Mouse (Mus musculus) A20 (cell line): ENCODE measurements at regions not wholly inside any gene's neighbourhood (a gene's known extent, or its start where the extent isn't known, plus 50 kb on each side); places are given as distances from the start of the nearest gene placed in this dataset.
A peak's percentile ranks its signal among the peaks of the same experiment; 100 is the strongest.

Experiments
- DNase-seq: peaks from one replicate; pipeline ENCODE4 v3.0.0-alpha.2; 2011; ENCODE audit warnings: low read depth, low spot score

DNA sequence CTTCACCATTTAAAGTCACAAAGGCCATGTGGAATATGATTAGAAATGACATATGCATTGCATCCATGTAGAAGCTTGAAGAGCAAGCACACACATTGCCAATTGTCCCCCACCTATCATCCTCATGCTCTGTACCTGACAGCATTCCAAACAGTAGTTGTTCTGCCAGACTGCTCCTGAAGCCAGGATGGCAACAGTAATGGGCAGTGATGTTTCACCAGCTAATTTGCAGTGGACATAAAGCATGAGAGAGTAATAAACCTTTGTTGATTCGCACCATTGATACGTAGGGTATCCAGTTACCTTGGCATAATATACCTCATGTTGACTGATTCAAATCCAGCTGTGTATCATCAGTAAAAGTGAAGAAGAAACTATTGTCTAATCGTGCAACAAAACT, 606.5 kb upstream of the Celf2 start:
- DNase-seq: no peak

DNA sequence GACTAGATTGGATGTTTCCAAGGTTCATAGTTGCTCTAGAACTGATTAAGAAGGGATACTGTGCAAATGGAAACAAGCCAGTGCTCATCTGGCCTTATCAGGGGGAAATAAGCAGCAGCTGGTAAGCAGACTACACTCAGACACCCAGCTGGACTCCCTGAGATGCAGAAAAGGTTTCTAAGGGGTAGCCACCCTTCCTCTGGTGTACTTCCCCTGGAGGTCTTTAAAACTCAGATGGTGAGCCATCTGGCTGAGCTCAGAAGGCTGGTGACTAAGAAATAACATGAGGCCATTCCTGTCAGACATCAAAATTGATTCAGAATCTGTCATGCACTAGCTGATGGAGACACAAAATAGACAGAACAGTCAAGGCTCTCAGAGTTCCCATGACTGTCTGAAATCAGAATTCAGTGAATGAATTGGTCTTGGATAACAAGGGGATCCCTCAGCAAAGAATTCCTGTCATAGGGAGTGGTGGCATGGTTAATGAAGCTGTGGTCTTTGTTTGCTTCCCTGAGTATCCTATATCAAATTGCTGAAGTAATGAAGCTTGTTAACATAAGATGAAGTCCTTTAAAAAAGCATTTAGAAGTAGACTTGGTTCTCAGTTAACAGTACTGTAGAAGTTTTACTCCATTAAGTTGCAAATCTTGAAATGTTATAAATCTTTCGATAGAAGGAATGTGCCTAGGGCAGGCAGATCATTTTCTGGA, 603.2 kb upstream of the Celf2 start:
- peak; percentile 9 for DNase-seq

DNA sequence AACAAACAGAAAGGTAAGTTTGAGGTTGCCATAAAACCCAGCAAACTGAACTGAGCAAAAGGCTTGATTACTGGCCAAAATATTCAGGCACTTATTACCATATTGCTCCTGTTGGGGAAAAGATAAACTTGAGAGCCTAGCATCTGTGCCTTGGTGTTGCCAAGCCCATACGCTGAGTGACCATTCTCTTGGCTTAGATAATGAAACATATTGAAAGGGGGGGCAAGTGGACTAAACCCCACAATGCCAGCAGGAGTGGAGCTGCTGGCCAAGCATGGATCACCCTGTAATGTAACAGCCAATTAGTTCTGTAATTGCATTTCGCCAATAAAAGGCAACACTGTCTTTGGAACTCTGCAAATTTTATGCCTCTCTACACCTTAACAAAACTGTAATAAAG, 584.8 kb upstream of the Celf2 start:
- no peak for DNase-seq

DNA sequence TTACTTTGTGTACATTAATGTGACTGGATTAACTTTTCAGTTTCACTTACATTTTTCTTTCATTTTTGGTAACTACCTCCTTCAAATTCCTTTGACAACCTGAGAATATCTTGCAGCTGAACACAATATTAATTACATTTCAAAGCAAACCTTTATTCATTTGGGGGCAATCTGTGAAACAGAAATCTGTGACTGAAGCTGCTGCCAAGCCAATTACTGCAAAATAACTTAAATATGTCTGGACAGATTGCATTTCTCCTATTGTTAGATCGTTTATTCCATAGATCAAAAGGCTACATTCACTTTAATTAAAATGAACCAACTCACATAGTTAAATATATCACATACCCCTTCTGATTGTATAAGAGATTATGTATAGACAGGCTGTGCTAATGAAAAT, 558.5 kb upstream of the Celf2 start:
- DNase-seq: no peak

DNA sequence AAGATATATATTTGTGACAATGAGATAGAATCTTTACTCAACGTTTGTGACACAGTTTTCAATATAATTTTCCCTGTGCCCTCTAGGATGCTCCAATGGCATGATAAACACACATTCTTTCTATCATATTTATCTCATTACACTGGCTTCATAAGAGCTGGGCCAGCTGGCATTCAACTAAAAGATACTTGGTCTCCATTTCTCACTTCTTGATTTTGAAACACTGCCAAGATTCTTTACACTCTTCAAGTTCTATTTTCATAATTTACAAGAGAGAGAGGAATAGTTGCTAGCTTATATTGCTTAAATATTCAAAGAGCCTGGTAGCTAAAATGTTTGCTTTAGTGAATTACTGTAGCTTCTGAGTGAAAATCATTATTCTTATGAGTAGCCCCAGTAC, 552.3 kb upstream of the Celf2 start:
- no peak for DNase-seq

DNA sequence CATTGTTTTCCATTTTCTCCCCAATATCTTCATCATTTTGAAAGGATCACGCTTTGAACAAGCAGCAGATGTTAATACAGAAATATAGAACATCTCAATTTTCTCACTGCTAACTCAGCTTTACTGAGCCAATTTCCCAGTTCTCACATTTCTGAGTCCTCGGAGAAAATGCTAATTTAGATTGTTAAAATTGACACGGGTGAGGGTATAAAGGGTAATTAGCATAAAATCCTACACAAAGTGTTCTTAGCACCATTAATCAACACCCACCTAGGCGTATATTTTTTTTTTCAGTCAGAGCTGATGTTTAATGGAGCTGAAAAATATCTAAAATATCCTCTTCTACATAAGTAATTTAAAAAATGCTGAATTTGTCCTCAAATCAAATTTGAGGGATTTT, 519.8 kb upstream of the Celf2 start:
- DNase-seq: no peak

DNA sequence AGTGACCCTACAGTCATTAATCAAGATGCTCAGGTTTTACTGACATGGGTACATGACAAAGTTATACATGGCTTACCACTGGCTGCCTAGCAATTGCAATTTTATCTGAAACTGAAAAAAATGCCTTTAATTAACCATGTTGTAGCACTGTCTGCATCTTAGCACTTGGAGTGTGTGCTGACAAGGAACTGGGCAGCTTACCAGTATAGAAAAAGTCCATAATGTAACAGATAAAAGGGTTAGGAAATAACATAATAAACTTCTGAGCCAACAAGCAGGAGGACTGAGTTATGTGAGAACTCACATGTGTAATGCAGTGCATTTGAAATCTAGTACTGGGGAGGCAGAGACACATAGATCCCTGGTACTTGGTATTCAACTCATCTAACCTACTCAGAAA, 518.2 kb upstream of the Celf2 start:
- no peak for DNase-seq

DNA sequence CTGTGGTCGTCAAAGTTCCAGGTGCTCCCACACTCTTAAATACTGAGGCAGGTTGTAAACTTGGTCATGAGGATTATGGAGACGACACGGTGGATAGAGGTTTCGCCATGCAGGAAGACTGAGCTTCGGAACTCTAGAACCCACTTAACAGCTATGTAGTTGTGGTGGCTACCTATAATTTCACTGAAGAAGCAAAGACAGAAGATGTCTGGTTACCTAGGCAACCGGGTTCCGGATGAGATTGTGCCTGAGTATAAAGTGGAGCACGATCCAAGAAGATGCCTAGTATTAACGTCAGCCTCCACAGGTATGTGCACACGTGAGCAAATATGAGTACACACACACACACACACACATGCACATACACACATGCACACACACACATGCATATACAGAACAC, 517.3 kb upstream of the Celf2 start:
- DNase-seq: no peak

DNA sequence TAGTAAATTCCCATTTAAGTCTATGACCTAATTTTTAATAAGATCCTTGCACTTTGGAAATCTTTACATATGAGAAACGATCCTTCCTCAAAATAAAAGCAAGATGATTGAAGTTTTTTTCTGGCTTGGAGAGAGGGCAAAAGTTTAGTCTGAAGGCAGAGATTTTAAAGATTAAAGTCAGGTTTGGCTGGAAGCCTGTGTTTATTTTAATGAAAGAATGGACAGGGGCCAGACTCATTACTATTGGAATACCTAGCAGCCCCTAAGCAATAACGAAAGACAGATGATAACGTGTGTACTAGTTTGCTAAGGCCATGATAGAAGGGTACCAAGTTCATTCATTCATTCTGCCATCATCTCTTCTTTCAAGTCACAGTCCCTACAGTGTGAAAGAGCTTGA, 513.3 kb upstream of the Celf2 start:
- no peak for DNase-seq

DNA sequence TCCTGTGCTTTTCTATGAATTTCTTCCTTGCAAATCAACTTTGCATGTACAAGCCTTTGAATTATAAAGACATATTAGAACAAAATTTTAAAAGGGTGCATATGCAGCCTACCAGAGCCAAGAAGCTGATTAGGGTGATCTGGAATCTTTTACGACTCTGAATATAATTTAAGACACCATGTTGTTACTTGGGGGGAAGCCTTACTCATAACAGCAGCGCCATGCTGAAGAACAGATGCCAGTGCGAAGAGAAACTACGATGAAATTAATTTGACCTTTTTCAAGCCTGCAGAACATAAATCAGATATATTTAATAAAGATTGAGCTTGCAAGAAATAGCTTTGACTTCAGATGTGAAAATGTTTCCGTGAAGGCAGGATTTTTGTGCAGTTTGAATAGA, 512.7 kb upstream of the Celf2 start:
- DNase-seq: no peak

DNA sequence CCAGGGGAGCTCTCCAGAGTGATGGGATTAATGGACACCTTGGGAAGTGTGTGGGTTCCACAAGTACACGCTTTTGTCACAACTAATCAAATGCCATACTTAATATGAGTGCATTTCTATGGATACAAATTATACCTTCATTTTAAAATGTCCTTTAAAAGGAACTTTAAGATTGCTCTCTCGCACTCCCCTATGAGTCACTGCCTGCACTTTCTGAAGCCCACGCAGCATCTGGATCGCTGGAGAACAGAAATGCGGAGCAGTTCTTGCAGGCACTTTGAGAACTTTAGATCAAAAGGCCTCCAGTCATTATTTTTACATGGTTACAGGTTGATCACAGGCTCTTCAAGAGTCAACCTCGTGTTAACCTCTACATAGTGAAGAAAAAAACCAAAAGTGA, 503.5 kb upstream of the Celf2 start:
- DNase-seq: no peak

DNA sequence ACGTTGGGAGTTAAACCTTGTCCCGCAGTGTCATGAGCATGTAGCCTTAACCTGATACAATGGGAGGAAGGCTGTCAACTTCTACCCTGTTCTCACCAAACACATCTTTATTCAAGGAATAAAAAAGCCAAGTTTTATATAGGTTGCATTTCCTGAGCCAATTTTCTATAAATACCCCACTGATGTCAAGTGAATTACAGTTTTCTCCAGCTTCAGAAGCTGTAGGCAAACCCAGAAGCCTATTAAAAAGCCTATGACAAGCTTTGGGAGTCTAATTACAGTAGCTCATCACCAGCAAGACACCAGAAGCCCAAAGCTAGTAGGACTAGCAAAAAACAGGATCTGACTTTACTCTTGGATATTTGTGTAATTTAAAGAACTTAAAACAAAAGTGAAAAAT, 490.1 kb upstream of the Celf2 start:
- DNase-seq: no peak

DNA sequence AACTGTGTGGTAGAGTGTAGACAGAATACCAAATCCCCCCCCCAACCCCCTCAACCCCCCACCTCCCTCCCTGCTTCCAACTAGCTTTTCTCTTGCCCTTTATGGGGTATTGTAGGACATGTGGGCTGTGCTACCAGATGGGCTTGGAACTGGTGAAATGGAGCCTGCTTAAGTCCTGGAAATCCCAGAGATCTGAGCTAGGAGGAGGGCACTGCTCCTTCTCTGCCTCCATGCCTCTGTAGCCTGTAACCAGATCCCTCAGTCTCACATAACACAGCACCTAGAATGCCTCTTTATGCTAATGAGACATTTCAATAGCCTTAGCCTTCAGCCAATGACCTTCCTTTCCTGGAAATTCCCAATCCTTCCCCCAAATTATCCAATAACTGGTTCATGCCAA, 465.1 kb upstream of the Celf2 start:
- no peak for DNase-seq

DNA sequence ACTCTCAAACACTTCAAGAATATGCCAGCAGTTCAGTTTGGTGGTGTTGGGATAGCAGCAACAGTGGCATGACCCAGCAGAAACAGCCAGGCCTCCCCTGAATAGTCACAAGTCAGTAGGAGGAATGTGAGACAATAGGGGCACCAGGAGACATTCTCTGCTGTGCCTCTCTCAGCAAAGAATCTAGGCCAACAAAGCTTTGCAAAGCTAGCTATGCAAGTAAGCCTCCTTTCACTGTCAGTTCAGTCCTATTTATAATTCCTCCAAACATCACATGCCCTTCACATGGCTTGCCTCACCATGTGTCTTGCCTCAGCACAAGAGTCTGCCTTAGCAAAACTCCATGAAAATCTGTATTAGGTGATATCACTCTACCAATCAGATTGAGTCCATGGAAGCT, 454.1 kb upstream of the Celf2 start:
- DNase-seq: no peak

DNA sequence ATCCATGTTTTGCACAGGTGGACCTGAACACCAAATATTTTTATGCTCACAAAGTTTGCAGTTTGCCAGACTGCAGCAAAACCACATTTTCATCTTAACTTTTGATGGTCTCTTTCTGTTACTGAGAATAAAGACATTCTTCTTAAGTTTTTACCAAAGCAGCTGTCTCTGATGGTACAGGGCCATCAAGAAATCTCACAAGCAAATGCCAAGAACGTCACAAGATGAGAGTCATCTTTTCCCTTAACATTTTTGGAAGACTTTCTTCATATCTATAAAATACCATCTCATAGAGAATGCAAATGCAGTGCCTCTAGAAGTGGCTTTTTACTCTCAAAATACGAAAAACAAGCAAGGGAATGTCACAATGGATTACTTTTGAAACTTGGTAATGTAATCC, 444.8 kb upstream of the Celf2 start:
- DNase-seq: no peak

DNA sequence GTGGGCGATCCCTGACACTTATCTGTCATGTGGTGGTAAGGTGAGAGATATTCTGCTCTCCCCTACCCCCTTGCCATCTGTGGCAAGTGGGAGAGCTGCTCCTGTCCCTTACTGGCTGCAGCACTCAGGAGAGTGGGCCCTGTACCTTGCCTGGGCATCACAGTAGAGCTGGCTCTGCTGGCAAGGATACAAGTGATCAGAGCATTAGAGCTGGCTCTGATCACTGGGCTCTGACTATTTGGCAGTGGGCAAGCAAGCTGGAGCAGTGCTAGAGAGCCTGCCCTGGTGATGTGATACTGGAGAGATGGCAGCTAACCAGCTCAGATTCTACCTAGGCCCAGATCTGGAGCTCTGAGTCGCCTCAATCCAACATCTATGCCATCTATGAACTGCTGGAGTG, 443.5 kb upstream of the Celf2 start:
- DNase-seq: no peak

DNA sequence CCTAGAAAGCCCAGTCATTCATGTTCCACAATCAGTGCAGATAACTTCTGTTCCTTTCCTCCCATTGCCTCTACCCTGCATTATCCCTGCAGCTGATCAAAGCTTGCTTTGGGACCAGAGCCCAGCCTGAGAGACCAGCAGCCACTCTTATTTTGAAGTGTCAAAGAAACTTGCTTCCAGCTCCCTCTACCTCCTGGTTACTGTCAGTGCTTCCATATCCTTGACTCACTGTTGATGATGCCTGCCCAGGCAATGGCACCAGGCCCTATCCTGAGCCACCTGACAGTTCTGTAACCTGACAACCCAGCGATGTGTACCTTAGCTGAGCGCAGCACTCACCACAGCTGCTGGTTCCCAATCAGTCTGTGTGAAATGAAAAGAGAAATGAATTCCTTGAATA, 435.6 kb upstream of the Celf2 start:
- no peak for DNase-seq

DNA sequence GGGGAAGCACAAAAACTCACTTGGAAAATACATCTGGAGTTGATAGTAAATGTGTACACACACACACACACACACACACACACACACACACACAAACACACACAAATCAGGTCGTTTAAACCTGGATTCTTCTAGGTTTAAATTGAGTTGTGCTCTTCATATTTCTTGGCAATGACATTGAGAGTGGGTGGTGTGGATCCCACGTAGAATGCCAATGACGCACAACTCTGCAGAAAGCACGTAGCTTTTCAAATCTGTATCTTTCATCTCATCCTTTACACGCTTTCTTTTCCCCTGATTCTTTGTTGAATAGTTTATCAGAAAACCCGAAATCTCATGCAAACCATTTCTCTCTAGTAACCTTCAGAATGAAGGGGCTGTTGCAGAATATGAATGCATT, 424.3 kb upstream of the Celf2 start:
- no peak for DNase-seq

DNA sequence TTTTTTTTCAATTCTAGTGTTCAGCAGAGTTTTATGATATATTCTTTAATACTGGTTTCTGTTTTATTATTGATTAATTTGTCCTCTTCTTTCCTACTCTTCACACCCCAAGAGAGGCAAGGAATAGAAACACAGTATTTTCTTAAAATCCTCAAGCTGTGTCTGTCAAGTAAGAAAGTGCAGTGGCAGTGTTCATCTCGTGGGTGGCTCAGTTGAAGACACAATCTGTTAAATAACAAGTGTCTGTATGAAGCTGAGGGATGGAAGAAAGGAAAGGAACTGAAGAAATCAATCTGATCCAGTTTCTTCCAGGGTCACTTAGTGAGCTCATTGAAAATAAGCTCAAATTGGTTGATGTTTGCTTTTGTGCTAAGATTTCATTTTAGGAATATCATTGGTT, 396.9 kb upstream of the Celf2 start:
- DNase-seq: no peak

DNA sequence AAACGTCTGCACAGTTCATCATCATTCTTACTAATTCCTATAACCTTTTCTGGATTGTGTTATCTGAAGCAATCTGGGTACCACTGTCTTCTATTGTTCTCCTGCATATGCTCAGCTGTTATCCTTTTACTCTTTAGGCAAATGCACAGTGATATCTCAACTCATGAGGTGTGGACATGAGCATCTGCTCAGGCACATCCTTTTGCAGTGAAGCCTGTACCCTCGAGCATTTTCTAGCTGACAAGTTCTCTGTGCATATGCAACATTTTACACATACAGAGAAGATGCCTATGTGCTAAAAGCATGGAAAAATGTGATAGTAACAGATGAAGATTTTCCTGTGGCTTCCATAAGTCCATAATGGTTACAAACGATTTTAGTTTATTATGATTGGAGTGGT, 384.4 kb upstream of the Celf2 start:
- DNase-seq: no peak
